Mouse (Mus musculus) common myeloid progenitor, adult 5-6 weeks (primary cell): ENCODE measurements around the gene Olfr693. TPM values are rescaled to one million over a fixed set of nuclear protein-coding genes. Genes with fewer than 3 reads are reported as not detected.
"Not testable (repeated sequence)": the region's sequence is repeated elsewhere in the genome, so short reads cannot be mapped to it uniquely, and the experiment has no call there.

Experiments
- ATAC-seq: replicated peaks from 2 replicates; pipeline ENCODE4 v1.8.0; 2016; ENCODE audit warnings: low read depth, mild to moderate bottlenecking, moderate TSS enrichment, inconsistent platforms; ENCODE audit not compliant: poor library complexity, severe bottlenecking
- total RNA-seq: library from RNA; stranded (forward); fragments of 200-1000, 187-1606 nt; gene quantifications from 2 replicates; pipeline ENCODE4 v1.2.3, GENCODE M21; 2017

Gene Olfr693
- total RNA-seq, result not detected in 2 replicates

DNA sequence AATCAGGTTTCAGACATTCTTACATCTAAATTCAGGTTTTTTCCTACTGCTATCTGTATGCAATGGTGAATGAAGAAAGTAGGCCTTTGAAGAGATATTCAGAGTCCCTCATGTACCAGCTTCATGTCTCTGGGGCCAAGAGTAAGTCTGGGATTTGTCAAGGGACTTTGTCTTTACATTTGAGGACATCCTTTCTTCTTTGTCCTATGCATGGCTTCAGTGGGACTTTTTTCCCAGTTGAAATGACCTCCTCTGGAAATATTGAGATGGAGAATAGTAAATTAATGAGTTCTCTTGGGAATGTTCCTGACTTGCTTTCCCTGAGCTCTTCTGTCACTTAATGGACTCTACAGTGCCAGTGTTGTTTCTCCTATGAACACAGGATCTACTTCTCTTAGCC is at the start of gene Olfr693:
Gene Olfr693, minus strand, starts transcription at position 101 of the 400 bp plus-strand sequence.
- no peak for ATAC-seq

DNA sequence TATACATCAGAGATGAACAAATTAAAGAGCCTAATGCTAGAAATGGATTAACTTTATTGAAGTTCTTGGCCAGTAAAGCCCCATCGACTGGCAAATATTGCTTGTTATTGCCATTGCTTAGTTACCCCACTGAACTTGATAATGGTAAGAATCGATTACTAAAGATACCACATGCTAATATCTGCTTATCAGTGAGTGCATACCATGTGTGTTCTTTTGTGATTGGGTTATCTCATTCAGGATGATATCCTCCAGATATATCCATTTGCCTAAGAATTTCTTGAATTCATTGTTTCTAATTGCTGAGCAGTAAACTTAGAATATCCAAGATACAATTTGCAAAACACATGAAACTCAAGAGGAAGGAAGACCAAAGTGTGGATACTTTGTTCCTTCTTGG is 45.3 kb upstream of the Olfr693 start:
- not testable (repeated sequence) for ATAC-seq

DNA sequence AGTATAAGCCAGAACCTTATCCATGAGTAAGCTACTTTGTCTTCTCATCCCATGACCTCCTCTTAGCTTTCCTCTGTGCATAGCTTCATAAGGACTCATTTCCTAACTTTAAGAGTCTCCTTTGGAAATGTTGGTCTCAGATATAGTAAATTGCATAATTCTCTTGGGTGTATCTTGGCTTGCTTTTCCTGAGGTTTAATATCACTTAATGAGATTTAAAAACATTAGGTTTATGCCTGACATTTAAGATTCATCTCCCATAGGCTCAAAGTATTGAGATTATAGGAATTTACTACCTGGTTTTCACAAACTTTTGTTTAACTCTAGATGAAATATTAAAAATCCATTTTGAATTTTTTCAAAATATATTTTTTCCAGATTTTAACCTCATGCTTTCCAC is 35.9 kb upstream of the Olfr693 start, which contains the start of gene Olfr695:
Gene Olfr695, minus strand, starts transcription at position 101 of the 400 bp plus-strand sequence.
- ATAC-seq, result no peak

DNA sequence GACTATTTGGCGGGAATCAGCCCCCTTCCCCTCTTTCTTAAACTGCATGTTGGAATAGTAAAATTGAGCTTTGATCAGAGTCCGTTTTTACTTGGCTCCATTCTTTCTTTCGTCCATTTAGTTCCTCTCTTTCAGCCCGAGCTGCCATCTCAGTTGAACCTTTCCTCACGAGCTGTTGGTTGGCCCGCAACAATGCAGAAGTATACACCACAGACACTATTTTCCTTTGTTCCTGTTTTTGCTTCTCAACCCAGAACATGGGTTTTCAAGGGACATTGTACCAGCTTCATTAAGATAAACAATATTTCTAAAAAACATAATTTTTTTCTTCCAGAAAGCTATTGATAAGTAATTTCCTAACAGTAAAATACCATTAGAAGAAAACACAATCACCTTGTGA is 31.1 kb upstream of the Olfr693 start:
- peak; percentile 92 for ATAC-seq

DNA sequence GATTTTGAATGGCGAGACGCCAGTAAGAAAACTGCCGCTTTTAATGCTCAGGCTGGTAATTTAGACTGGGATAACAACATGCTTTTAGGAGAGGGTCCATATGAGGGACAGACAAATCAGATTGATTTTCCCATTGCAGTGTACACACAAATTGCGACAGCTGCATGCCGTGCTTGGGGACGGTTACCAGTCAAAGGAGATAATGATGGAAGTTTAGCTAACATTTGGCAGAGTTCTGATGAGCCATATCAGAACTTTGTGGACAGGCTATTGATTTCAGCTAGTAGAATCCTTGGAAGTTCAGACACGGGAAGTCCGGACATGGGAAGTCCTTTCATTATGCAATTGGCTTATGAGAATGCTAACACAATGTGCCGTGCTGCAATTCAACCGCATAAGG is 27.3 kb upstream of the Olfr693 start:
- ATAC-seq, result not testable (repeated sequence)

DNA sequence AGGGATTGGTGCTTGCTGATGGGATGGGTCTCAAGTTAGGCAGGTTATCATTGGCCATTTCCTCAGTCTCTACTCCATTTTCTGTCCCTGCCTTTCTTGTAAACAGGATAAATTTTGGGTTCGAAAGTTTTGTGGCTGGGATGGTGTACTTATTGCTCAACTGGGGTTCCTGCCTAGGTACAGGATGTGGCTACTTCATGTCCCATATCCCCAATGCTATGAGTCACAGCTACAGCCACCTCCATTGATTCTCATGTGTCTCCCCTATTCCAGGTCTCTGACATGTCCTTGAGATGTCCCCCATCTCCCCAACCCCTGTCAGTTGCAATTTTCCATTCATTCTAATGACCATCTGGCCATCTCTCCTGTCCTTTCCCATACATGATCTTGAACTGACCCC is 16.5 kb upstream of the Olfr693 start:
- ATAC-seq, result 0 out of 2 replicates have a peak, but pooled peaks have one; percentile 50

DNA sequence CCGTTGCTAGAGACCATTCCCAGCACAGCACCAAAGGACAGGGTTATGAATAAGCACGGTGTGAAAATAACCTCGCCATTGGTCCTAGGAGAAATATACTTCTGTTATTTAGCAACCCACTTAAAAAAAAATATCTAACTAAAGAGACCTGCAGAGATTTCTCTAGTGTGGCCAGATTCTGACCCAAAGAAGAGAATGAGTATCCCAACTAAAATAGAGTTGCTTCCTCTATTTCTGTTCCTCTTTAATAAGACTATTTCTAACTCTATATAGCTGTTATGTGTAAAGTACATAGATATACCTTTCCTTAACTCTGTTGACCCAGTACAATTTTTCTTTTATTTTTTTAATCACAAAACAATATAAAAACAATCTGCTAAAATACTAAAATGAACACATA is 12.6 kb upstream of the Olfr693 start:
- ATAC-seq, result peak; percentile 58; the same call in 1 of the 2 replicates

DNA sequence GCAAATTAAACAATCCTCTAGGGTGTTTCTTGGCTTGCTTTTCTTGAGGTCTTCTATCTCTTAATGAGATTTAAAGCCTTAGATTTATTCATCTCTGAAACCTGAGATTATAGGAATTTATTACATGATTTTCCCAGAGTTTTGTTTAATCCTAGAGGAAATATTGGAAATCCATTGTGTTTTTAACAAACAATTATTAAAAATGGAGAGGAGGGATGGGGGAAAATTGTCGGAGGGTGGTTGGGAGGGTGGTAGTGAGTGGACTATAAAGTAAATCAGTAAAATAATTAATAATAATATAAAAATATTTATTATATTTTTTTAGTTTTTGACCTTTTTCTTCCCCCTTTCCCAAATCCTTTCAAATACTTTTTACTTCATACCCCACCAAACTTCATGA is 11.3 kb upstream of the Olfr693 start, which contains the start of gene Olfr694:
Gene Olfr694, minus strand, starts transcription at position 101 of the 400 bp plus-strand sequence.
- ATAC-seq, result no peak

DNA sequence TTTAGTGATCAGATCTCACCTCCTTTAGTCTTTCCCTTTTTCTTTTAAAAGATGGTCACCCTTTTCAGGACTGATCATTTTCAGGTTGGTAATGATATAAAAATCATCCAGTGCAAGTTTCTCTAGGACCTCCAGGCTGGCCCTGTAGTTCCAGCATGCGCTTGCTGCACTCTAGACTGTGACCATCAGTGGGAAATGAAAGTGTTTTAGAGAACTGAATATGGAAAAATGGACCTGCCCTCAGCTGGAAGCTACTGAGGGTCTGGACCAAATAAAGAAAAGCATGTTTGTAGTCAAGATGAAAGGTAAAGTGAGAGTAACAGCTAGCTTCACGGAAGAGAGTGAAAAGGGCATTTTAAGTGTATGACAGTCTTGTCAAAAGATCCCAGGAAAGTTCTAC is 5.0 kb upstream of the Olfr693 start:
- ATAC-seq, result no peak

DNA sequence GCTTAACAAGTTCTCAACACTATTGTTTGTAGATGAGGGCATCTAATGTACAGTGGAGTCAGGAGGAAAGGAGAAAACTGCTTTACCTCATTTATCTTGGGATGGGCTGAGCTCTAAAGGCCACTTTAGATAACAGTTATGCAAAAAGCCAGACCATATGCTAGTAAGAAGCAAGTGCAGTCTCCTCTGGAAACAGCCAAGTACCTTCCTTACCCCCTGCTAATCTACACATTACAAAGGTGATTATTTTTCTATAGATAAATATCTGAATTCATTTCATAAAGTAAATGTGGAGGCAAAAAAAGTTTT is 28.1 kb downstream of the Olfr693 start:
- no peak for ATAC-seq

DNA sequence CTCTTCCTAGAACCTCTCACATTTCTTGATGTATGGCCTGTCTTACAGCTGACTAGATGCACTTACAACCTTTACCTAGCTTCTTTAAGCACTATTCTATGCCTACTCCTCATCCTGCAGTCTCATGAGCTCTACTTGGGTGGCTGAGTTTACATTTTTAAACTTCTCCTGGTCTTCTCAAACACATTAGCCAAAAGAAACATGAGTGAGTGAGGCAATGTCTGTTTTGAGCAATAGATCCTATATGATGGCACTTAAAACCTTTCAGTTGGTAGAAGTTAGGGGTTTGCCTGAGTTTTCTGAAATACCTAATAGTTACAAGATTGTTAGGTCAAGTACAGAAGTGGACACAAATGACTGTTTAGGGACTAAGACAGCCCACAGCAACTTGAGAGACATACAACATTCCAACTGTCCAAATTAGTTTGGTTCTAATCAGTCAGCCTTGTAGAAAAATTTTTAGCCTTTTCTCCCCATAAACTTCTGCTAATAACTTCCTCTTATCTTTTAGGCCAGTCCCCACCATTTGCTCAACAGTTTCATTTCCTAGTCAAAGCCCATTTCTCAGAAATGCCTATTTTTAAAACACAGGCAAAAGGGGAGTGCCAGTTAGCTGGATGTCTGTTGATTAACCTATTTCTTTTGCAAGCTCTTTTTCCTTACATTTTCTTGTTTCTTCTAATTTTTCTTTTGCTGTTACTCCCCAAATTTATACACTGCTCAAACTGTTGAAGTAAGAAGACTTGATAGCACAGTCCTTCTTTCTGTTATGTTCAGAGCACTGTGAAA is 28.6 kb downstream of the Olfr693 start:
- ATAC-seq, result peak; percentile 89

DNA sequence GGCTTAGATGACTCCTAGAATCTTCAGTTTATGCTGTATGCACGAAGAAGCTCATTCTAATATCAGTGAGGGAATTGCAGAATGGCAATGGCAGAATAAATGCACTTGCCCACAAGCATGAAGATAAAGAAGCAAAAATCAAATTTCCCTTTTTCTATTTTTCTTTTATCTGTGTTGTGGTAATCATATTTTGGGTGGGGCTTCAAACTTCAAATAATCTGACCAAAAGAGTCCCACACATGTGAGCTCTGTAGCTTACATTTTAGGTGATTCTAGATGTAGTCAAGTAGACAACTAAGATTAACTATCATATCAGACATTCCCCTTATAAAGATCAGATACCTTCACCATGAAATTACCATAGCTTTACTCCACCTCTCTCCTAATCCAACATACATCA is 30.6 kb downstream of the Olfr693 start:
- no peak for ATAC-seq

DNA sequence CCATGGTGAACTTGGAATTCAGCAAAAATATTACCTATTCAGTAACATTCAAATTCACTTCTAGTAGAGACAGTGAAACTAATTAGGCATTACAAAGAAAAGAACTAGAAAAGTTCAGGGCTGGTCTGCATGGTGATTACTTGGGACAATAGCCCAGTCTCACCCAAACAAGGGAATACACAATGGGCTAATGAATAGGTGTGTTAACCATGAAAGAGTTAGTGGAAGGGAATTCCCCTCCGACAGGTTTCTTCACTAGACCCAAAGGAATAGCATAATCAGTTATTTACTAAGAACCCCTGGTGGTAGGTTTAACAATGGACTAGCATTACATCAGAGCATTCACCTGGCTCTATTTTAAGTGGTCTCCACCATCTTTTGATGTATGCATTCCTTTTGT is 35.1 kb downstream of the Olfr693 start:
- ATAC-seq, result no peak

DNA sequence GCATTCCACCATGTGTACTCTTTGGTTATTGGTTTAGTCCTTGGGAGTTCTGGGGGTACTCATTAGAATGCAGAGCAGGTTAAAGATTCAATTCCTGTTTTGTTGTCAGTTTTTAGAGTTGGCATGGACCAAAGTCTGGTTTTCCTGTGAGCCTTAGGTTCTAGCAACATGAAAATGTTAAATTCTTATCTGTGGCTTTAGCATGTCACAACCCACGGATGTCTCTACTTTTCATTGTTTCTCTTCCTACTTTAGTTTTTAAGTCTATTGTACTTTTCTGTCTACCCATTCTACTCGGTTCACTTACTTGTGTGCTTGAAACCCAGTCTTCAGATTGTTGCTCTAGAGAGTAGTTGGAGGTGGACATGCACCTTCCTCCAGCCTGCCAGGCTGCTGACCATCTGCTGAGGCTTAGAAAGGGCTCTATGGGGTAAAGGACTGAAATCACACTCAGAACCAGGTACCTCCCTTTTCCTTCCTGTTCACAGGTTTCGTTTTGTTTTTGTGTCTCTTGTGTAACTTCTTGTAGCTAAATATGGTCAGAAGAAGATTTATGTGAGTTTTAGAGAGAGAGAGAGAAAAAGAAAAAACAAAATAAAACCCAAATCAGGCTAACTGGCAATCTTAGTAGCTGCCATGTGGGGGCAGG is 36.0 kb downstream of the Olfr693 start:
- ATAC-seq, result peak; percentile 79

DNA sequence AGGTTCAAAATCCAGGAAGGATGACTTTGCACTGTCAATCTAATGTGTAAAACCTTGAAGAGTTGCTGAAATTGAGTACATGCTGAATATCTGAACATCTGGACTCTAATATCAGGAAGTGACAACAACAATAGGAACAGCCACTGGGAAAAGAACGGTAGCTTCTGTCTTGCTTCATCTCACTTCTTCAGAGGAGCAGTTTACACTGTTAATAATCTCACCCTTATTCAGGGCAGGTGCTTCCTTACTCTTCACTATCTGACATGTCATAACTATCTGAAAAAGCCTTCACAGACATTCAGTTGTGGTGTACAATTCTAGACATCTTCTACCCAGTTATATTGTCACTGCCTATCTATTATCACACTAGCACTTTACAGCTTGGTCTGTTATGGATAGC is 39.5 kb downstream of the Olfr693 start:
- ATAC-seq, result peak; percentile 70

DNA sequence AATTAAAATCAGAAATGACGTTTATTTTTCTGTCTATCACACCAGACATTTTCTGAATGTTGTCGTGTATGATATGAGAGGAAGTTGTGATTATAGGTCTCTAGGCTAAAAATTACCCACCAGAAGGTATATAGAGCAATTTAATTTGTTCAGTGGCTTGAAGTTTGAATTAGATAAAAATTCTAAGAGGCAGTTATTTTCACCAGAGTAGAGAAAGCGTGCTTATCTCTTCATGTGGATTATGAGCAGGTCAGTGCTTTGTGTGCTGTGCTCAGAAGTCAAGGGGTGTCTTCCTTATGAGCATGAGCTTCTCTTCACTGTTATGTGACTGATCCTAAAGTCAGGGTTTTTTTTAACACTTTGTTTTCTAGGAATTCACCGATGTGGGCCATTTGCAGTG is 44.8 kb downstream of the Olfr693 start:
- peak; percentile 54; the same call in 1 of the 2 replicates for ATAC-seq

Other genes starting within 250 kb of the Olfr693 start
- gene Olfr694, start 11.2 kb upstream of the Olfr693 start, total RNA-seq, result not detected in 2 replicates
- not detected in 2 replicates for gene Olfr695, start 35.8 kb upstream of the Olfr693 start, total RNA-seq
- gene Olfr697, start 61.9 kb upstream of the Olfr693 start, total RNA-seq, result not detected in 2 replicates
- gene Olfr698, start 74.8 kb upstream of the Olfr693 start, total RNA-seq, result not detected in 2 replicates
- not detected in 2 replicates for gene Olfr699, start 112.6 kb upstream of the Olfr693 start, total RNA-seq
- not detected in 2 replicates for gene Olfr700, start 128.2 kb upstream of the Olfr693 start, total RNA-seq
- gene Olfr701, start 133.5 kb upstream of the Olfr693 start, total RNA-seq, result not detected in 2 replicates
- gene Olfr702, start 153.3 kb upstream of the Olfr693 start, total RNA-seq, result not detected in 2 replicates
- not detected in 2 replicates for gene Olfr703, start 162.8 kb upstream of the Olfr693 start, total RNA-seq
- gene Olfr704, start 182.6 kb upstream of the Olfr693 start, total RNA-seq, result not detected in 2 replicates
- gene Olfr705, start 196.3 kb upstream of the Olfr693 start, total RNA-seq, result not detected in 2 replicates
- not detected in 2 replicates for gene Olfr706, start 207.6 kb upstream of the Olfr693 start, total RNA-seq
- gene Olfr707, start 220.7 kb upstream of the Olfr693 start, total RNA-seq, result not detected in 2 replicates
- not detected in 2 replicates for gene Olfr1532-ps1, start 227.4 kb upstream of the Olfr693 start, total RNA-seq